Mouse (Mus musculus) E14TG2a.4 (cell line): ENCODE measurements around the gene Gm8011.
"Not testable (repeated sequence)": the region's sequence is repeated elsewhere in the genome, so short reads cannot be mapped to it uniquely, and the experiment has no call there.

Experiments used
- CTCF ChIP-seq: conservative IDR thresholded peaks from 2 replicates; pipeline ENCODE4 v1.5.1; 2014; ENCODE audit warnings: low read length
- NANOG ChIP-seq: IDR thresholded peaks from 2 replicates; pipeline ENCODE4 v1.6.1; 2014; ENCODE audit warnings: borderline replicate concordance, low read length, mixed read lengths
- POU5F1 ChIP-seq: IDR thresholded peaks from 2 replicates; pipeline ENCODE4 v1.6.1; 2014; ENCODE audit warnings: low read length, borderline replicate concordance

GRCm38 (mm10) chr14:42463581-42463980, at the start of gene Gm8011:
- not testable (repeated sequence) for TF ChIP-seq CTCF, NANOG, POU5F1
